Mouse (Mus musculus) lung, embryonic 15.5 days (tissue): ENCODE measurements around the gene Fyb2. TPM values are rescaled to one million over a fixed set of nuclear protein-coding genes. Genes with fewer than 3 reads are reported as not detected.

Source experiments
- ATAC-seq: fragments of 200-750 bp; cut with Nextera tagmentation; 2 replicates; pipeline ENCODE4 v1.8.0; 2017; ENCODE audit warnings: moderate number of reproducible peaks, borderline replicate concordance; ENCODE audit not compliant: low FRiP score, low TSS enrichment; ENCODE audit errors: extremely low read depth
- H3K27ac ChIP-seq: fragments of 300-500 bp; sonication (generic); 2 replicates; pipeline ENCODE4 v1.5.1; 2015; ENCODE audit warnings: moderate library complexity, mild to moderate bottlenecking, inconsistent platforms
- H3K27me3 ChIP-seq: fragments of 300-500 bp; sonication (generic); 2 replicates; pipeline ENCODE4 v1.6.1; 2015; ENCODE audit warnings: inconsistent platforms
- H3K36me3 ChIP-seq: fragments of 300-500 bp; sonication (generic); 2 replicates; pipeline ENCODE4 v1.6.1; 2015; ENCODE audit warnings: inconsistent platforms
- H3K4me1 ChIP-seq: fragments of 300-500 bp; sonication (generic); 2 replicates; pipeline ENCODE4 v1.6.1; 2015; ENCODE audit warnings: inconsistent platforms
- H3K4me2 ChIP-seq: fragments of 300-500 bp; sonication (generic); 2 replicates; pipeline ENCODE4 v1.6.1; 2015; ENCODE audit warnings: inconsistent platforms, mild to moderate bottlenecking, moderate library complexity
- H3K4me3 ChIP-seq: fragments of 300-500 bp; sonication (generic); 2 replicates; pipeline ENCODE4 v1.5.1; 2015; ENCODE audit warnings: mild to moderate bottlenecking, inconsistent platforms
- H3K9ac ChIP-seq: fragments of 300-500 bp; sonication (generic); 2 replicates; pipeline ENCODE4 v1.6.1; 2015; ENCODE audit warnings: inconsistent platforms
- H3K9me3 ChIP-seq: fragments of 300-500 bp; sonication (generic); 2 replicates; pipeline ENCODE4 v1.6.1; 2016; ENCODE audit warnings: inconsistent platforms
- WGBS: fragments of 180-500 bp; shearing (Covaris S2); methylation state at CpG from one replicate; pipeline ENCODE4 v1.1.7; 2015; 5-methylcytosine and 5-hydroxymethylcytosine counted together
- polyA plus RNA-seq: library from polyadenylated mRNA; unstranded; fragments of >200 nt; fragmentation: Nextera tagmentation; extraction: Ambion mirVana; gene quantifications from 2 replicates; pipeline ENCODE4 v1.2.1, GENCODE M21; 2015

Fyb2 gene
- polyA plus RNA-seq, 1 experiment from 2014 or later: 0.26 TPM

- H3K9ac ChIP-seq: no peak overlapping the region
- no peaks in the 10 kb centered on the region for H3K4me1 ChIP-seq
- no peaks in the 10 kb centered on the region for H3K9me3 ChIP-seq
- H3K27ac ChIP-seq: no peak overlapping the region
- no peak overlapping the region for H3K4me2 ChIP-seq
- H3K36me3 ChIP-seq: no peaks in the 10 kb centered on the region
- H3K4me3 ChIP-seq: no peak overlapping the region
- WGBS: 81% methylated on average over 2 of the region's 2 CpGs
- H3K27me3 ChIP-seq: no peaks in the 10 kb centered on the region
- no peak for ATAC-seq
These were observed 10.4 kb upstream of the Fyb2 start for GRCm38 (mm10) chr4:104902836-104903235.

- Histone ChIP-seq H3K9ac (no peak overlapping the region), H3K4me3 (no peak overlapping the region), H3K27me3 (no peaks in the 10 kb centered on the region), H3K4me1 (no peaks in the 10 kb centered on the region), H3K9me3 (no peaks in the 10 kb centered on the region), H3K27ac (no peak overlapping the region), H3K4me2 (no peak overlapping the region), H3K36me3 (no peaks in the 10 kb centered on the region)
- ATAC-seq: no peak
- WGBS: 80% methylated on average over 6 of the region's 6 CpGs
These were observed 8.2 kb upstream of the Fyb2 start for GRCm38 (mm10) chr4:104905049-104905448.

DNA sequence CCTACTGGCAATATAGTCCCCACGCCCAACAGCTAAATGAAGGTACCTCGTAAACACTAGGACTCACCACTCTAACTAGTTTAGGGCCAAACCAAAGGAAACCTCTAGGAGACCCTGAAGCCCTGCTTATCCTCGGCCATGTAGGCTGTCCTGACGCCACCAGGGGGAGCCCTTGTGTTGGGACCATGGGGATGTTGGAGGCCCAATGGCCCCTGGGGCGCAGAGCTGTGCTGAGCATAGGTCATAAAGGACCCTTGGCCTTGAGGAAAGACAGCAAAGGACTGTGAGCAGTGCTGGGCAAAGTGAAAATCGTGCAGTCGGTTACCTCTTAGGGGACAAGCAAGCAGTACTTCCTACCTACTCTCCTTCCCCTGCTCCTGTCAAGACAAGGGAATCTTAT, 1.6 kb upstream of the Fyb2 start:
- Histone ChIP-seq H3K36me3 (no peaks in the 10 kb centered on the region), H3K4me1 (no peaks in the 10 kb centered on the region), H3K4me3 (no peak overlapping the region), H3K9me3 (no peaks in the 10 kb centered on the region), H3K4me2 (no peak overlapping the region), H3K27me3 (0 out of 2 replicates have a peak, but pooled peaks cover 8% of the 10 kb centered on the region), H3K9ac (no peak overlapping the region), H3K27ac (no peak overlapping the region)
- WGBS: 32% methylated on average over 7 of the region's 7 CpGs
- peak; percentile 75; the same call in 1 of the 2 replicates for ATAC-seq

- no peak overlapping the region for H3K27ac ChIP-seq
- no peaks in the 10 kb centered on the region for H3K9me3 ChIP-seq
- H3K9ac ChIP-seq: no peak overlapping the region
- H3K36me3 ChIP-seq: no peaks in the 10 kb centered on the region
- no peak for ATAC-seq
- no peak overlapping the region for H3K4me2 ChIP-seq
- 0 out of 2 replicates have a peak, but pooled peaks cover 8% of the 10 kb centered on the region for H3K27me3 ChIP-seq
- no peak overlapping the region for H3K4me3 ChIP-seq
- 67% methylated on average over 6 of the region's 6 CpGs for WGBS
- H3K4me1 ChIP-seq: no peaks in the 10 kb centered on the region
These were observed 1.5 kb downstream of the Fyb2 start for GRCm38 (mm10) chr4:104914711-104915247.

DNA sequence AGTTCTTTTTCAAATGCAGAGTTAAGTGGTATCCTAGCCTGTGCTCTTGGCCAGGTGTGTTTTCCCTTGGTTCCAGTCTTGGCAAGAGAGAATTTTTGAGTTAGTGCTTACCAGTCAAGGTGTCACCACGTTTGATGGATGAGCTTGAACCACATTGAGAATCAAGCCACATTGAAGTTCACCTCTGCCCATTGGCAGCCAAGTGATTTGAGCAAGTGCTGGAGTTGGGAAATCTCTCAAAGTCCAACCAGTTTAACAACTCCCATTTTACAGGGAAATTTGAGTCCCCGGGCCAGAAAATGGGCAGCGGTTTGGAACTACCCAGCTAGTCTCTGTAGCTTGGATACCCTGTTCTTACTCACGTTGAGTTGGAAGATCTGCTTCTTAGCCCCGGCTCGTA, 4.8 kb downstream of the Fyb2 start:
- H3K9me3 ChIP-seq: no peaks in the 10 kb centered on the region
- H3K27ac ChIP-seq: no peak overlapping the region
- H3K36me3 ChIP-seq: no peaks in the 10 kb centered on the region
- H3K4me3 ChIP-seq: no peak overlapping the region
- H3K4me1 ChIP-seq: no peaks in the 10 kb centered on the region
- ATAC-seq: no peak
- 76% methylated on average over 6 of the region's 6 CpGs for WGBS
- H3K4me2 ChIP-seq: no peak overlapping the region
- H3K27me3 ChIP-seq: 0 out of 2 replicates have a peak, but pooled peaks cover 8% of the 10 kb centered on the region
- H3K9ac ChIP-seq: no peak overlapping the region

GRCm38 (mm10) chr4:104925383-104925782, 12.1 kb downstream of the Fyb2 start:
- Histone ChIP-seq H3K36me3 (no peaks in the 10 kb centered on the region), H3K9me3 (no peaks in the 10 kb centered on the region), H3K4me2 (no peak overlapping the region), H3K4me3 (no peak overlapping the region), H3K27me3 (no peaks in the 10 kb centered on the region), H3K27ac (no peak overlapping the region), H3K9ac (no peak overlapping the region), H3K4me1 (no peaks in the 10 kb centered on the region)
- 79% methylated on average over 5 of the region's 5 CpGs for WGBS
- ATAC-seq: no peak

- ATAC-seq: no peak
- H3K4me2 ChIP-seq: no peak overlapping the region
- 78% methylated on average over 7 of the region's 7 CpGs for WGBS
- no peak overlapping the region for H3K4me3 ChIP-seq
- no peaks in the 10 kb centered on the region for H3K27me3 ChIP-seq
- no peak overlapping the region for H3K27ac ChIP-seq
- no peak overlapping the region for H3K9ac ChIP-seq
- H3K4me1 ChIP-seq: no peaks in the 10 kb centered on the region
- no peaks in the 10 kb centered on the region for H3K9me3 ChIP-seq
- no peaks in the 10 kb centered on the region for H3K36me3 ChIP-seq
These were observed 15.9 kb downstream of the Fyb2 start for GRCm38 (mm10) chr4:104929165-104929564.

DNA sequence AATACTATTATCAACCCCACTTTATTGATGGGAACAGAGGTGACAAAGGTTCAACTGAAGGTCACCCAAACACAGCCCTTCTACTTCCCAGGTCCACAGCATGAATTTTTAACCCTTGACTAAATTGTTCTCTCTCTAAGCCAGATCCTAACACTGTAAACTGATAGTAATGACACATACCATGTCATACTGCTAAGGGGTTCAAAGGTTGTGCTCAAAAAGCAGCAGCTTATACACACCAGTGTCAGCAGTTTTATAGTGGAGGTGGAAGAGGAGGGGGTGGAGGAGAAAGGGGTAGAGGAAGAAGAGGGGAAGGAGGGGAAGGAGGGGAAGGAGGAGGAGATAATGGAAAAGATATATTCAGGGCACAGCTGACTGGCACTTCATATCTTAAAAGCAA, 20.4 kb downstream of the Fyb2 start:
- Histone ChIP-seq H3K4me2 (no peak overlapping the region), H3K4me1 (no peaks in the 10 kb centered on the region), H3K27ac (no peak overlapping the region), H3K4me3 (no peak overlapping the region), H3K9me3 (no peaks in the 10 kb centered on the region), H3K27me3 (no peaks in the 10 kb centered on the region), H3K36me3 (no peaks in the 10 kb centered on the region), H3K9ac (no peak overlapping the region)
- ATAC-seq: no peak

DNA sequence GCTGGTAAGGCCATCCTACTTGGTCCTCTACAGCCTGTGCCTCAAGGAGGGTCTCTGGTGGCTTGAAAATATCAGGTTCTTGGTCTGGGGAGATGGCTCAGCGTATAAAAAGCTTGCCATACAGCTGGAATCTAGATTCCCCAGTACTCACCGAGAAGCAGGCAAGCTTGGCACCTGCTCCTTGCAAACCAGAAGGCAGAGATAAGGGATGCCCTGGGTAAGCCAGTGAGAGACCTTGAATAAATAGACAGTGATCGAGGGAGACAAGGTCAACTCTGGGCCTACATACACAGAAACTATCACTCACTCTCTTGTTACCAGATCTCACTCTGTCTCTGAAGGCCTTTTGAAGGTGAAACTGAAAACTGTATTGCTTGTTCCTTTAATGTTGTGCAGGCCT, 21.7 kb downstream of the Fyb2 start:
- H3K9me3 ChIP-seq: no peaks in the 10 kb centered on the region
- H3K4me3 ChIP-seq: no peak overlapping the region
- 53% methylated on average over 3 of the region's 3 CpGs for WGBS
- no peak overlapping the region for H3K4me2 ChIP-seq
- H3K9ac ChIP-seq: no peak overlapping the region
- ATAC-seq: no peak
- H3K27ac ChIP-seq: no peak overlapping the region
- no peaks in the 10 kb centered on the region for H3K36me3 ChIP-seq
- no peaks in the 10 kb centered on the region for H3K27me3 ChIP-seq
- no peaks in the 10 kb centered on the region for H3K4me1 ChIP-seq

- 64% methylated on average over 3 of the region's 3 CpGs for WGBS
- ATAC-seq: no peak
These were observed 22.2 kb downstream of the Fyb2 start for GRCm38 (mm10) chr4:104935436-104935835.

GRCm38 (mm10) chr4:104936011-104936410, 22.8 kb downstream of the Fyb2 start:
- Histone ChIP-seq H3K4me3 (no peak overlapping the region), H3K27ac (no peak overlapping the region), H3K4me1 (no peaks in the 10 kb centered on the region), H3K9me3 (no peaks in the 10 kb centered on the region), H3K9ac (no peak overlapping the region), H3K27me3 (no peaks in the 10 kb centered on the region), H3K36me3 (no peaks in the 10 kb centered on the region), H3K4me2 (no peak overlapping the region)
- WGBS: 38% methylated on average over 9 of the region's 9 CpGs
- ATAC-seq: no peak

More at GRCm38 (mm10) chr4:104935436-104935835, 22.2 kb downstream of the Fyb2 start:
- Histone ChIP-seq H3K4me1 (no peaks in the 10 kb centered on the region), H3K9me3 (no peaks in the 10 kb centered on the region), H3K27ac (no peak overlapping the region), H3K4me3 (no peak overlapping the region), H3K9ac (no peak overlapping the region), H3K27me3 (no peaks in the 10 kb centered on the region), H3K4me2 (no peak overlapping the region), H3K36me3 (no peaks in the 10 kb centered on the region)

GRCm38 (mm10) chr4:104939535-104939934, 26.3 kb downstream of the Fyb2 start:
- no peaks in the 10 kb centered on the region for H3K27me3 ChIP-seq
- no peak overlapping the region for H3K27ac ChIP-seq
- H3K36me3 ChIP-seq: no peaks in the 10 kb centered on the region
- no peak overlapping the region for H3K4me2 ChIP-seq
- no peak for ATAC-seq
- H3K4me3 ChIP-seq: no peak overlapping the region
- 48% methylated on average over 6 of the region's 6 CpGs for WGBS
- H3K9ac ChIP-seq: no peak overlapping the region
- no peaks in the 10 kb centered on the region for H3K4me1 ChIP-seq
- H3K9me3 ChIP-seq: no peaks in the 10 kb centered on the region

GRCm38 (mm10) chr4:104941895-104942294, 28.6 kb downstream of the Fyb2 start:
- Histone ChIP-seq H3K4me1 (no peaks in the 10 kb centered on the region), H3K9ac (no peak overlapping the region), H3K27ac (no peak overlapping the region), H3K36me3 (no peaks in the 10 kb centered on the region), H3K4me2 (no peak overlapping the region), H3K27me3 (no peaks in the 10 kb centered on the region), H3K9me3 (no peaks in the 10 kb centered on the region), H3K4me3 (no peak overlapping the region)
- ATAC-seq: no peak
- 75% methylated on average over 1 of the region's 1 CpGs for WGBS
